Mouse (Mus musculus) neural tube, embryonic 13.5 days (tissue): Measurements from ENCODE around the gene Catsperg1. TPM values are rescaled to one million over a fixed set of nuclear protein-coding genes. Genes with fewer than 3 reads are reported as not detected.
A peak's percentile ranks its signal among the peaks of the same experiment; 100 is the strongest.
"Not testable (repeated sequence)": the region's sequence is repeated elsewhere in the genome, so short reads cannot be mapped to it uniquely, and the experiment has no call there.

Experiments used
- ATAC-seq: fragments of 200-750 bp; cut with Nextera tagmentation; 2 replicates; pipeline ENCODE4 v1.8.0; 2017; ENCODE audit warnings: low read depth, mild to moderate bottlenecking, moderate TSS enrichment, moderate library complexity
- H3K27ac ChIP-seq: fragments of 300-500 bp; sonication (generic); replicated peaks from 2 replicates; pipeline ENCODE4 v1.5.1; 2015; ENCODE audit warnings: moderate library complexity, mild to moderate bottlenecking, inconsistent platforms
- H3K27me3 ChIP-seq: fragments of 300-500 bp; sonication (generic); 2 replicates; pipeline ENCODE4 v1.6.1; 2015; ENCODE audit warnings: mild to moderate bottlenecking, inconsistent platforms
- H3K36me3 ChIP-seq: fragments of 300-500 bp; sonication (generic); 2 replicates; pipeline ENCODE4 v1.6.1; 2015; ENCODE audit warnings: mild to moderate bottlenecking, inconsistent platforms
- H3K4me1 ChIP-seq: fragments of 300-500 bp; sonication (generic); replicated peaks from 2 replicates; pipeline ENCODE4 v1.6.1; 2015; ENCODE audit warnings: inconsistent platforms
- H3K4me2 ChIP-seq: fragments of 300-500 bp; sonication (generic); 2 replicates; pipeline ENCODE4 v1.6.1; 2015; ENCODE audit warnings: inconsistent platforms, mild to moderate bottlenecking, moderate library complexity
- H3K4me3 ChIP-seq: fragments of 300-500 bp; sonication (generic); 2 replicates; pipeline ENCODE4 v1.5.1; 2015; ENCODE audit warnings: mild to moderate bottlenecking, inconsistent platforms
- H3K9ac ChIP-seq: fragments of 300-500 bp; sonication (generic); 2 replicates; pipeline ENCODE4 v1.6.1; 2015; ENCODE audit warnings: moderate library complexity, mild to moderate bottlenecking, inconsistent platforms
- H3K9me3 ChIP-seq: fragments of 300-500 bp; sonication (generic); 2 replicates; pipeline ENCODE4 v1.6.1; 2016; ENCODE audit warnings: inconsistent platforms
- WGBS: fragments of 180-500 bp; shearing (Covaris S2); methylation state at CpG from one replicate; pipeline ENCODE4 v1.1.7; 2015; 5-methylcytosine and 5-hydroxymethylcytosine counted together
- polyA plus RNA-seq: library from polyadenylated mRNA; unstranded; fragments of >200 nt; fragmentation: Nextera tagmentation; extraction: Ambion mirVana; gene quantifications from 2 replicates; pipeline ENCODE4 v1.2.1, GENCODE M21; 2015

Catsperg1 gene
- polyA plus RNA-seq, 1 experiment from 2014 or later, result 1.9 TPM

DNA sequence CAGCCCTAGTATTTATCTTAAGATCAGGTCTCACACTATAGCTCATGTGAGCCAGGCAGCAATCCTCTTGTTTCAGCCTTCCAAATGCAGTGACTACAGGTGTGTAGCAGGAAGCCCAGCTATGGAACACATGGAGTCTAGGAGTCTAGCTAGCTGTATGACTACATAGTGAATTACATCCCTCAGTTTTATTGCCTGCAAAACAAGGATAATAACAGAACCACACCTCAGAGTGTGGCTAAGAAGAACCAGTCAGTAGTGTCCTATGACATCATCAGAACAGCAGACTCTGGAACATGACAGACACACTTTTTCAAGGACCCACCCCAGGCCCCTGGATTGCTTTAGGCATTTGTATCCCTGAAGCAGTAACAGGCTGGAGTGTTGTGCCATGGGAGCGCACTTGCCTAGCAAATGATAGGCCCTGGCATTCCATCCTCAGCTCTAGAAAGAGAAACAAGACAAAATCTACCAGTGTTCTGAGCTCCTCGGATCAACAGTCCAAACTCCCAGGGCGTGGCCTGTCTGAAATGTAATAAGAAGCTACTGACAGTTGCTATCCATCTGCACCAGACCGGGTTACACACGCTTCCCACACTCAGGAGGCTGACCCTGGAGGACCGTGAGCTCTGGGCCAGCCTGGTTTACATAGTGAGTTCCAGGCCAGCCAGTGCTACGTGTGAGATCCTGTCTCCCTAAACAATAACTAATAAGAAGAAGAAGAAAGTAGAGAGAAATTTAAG lies 67.0 kb downstream of the Catsperg1 start:
- H3K4me1 ChIP-seq, result no peaks in the 10 kb centered on the region
- no peak overlapping the region for H3K4me2 ChIP-seq
- H3K27me3 ChIP-seq, result no peaks in the 10 kb centered on the region
- H3K4me3 ChIP-seq, result no peak overlapping the region
- no peaks in the 10 kb centered on the region for H3K9me3 ChIP-seq
- no peaks in the 10 kb centered on the region for H3K36me3 ChIP-seq
- 83% methylated on average over 7 of the region's 7 CpGs for WGBS
- H3K27ac ChIP-seq, result no peak overlapping the region
- ATAC-seq, result no peak
- no peak overlapping the region for H3K9ac ChIP-seq

DNA sequence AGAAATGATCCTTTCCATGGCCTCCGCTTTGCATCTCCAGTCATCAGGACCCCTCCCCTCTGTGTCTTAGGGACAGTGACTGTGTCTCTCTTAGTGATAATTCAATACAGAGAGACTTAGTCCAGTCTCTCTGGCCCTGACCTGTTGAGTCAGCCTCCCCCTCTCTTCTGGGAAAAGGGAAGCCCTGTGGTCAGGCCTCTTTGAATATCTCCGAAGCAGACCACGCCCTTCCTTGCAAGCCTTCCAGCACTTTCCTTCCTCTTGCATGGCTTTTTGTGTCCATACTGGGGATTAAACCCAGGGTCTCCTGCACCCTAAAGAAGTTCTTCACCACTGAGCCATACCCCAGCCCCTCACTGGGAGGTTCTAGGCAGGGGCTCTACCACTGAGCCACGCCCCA lies 69.8 kb downstream of the Catsperg1 start:
- Histone ChIP-seq H3K4me1 (no peaks in the 10 kb centered on the region), H3K27me3 (no peaks in the 10 kb centered on the region), H3K36me3 (no peaks in the 10 kb centered on the region), H3K4me2 (no peak overlapping the region), H3K27ac (no peak overlapping the region), H3K9ac (no peak overlapping the region), H3K9me3 (no peaks in the 10 kb centered on the region), H3K4me3 (no peak overlapping the region)
- 88% methylated on average over 4 of the region's 4 CpGs for WGBS
- no peak for ATAC-seq

DNA sequence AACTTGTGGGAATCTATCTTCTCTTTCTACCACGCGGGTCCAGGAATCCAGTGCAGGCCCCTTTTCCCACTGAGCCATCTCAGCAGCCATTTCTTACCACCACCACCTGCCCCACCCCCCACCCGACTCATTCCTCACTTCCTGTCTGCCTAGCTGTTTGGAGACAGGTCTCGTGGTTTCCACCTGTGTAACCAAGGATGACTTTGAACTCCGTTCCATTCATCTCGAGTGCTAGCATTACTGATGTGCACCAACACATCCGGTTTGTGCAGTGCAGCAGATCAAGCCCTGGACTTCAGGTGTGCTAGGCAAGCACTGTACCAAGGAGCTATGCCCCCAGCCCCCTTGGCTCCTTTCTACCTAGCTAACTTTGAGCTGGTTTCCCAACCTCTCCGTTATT lies 72.4 kb downstream of the Catsperg1 start:
- H3K36me3 ChIP-seq, result no peaks in the 10 kb centered on the region
- peaks cover 9% of the 10 kb centered on the region for H3K27me3 ChIP-seq
- no peak overlapping the region for H3K27ac ChIP-seq
- H3K4me1 ChIP-seq, result no peaks in the 10 kb centered on the region
- ATAC-seq, result no peak
- 87% methylated on average over 8 of the region's 8 CpGs for WGBS
- no peak overlapping the region for H3K4me2 ChIP-seq
- no peak overlapping the region for H3K9ac ChIP-seq
- no peaks in the 10 kb centered on the region for H3K9me3 ChIP-seq
- H3K4me3 ChIP-seq, result no peak overlapping the region

DNA sequence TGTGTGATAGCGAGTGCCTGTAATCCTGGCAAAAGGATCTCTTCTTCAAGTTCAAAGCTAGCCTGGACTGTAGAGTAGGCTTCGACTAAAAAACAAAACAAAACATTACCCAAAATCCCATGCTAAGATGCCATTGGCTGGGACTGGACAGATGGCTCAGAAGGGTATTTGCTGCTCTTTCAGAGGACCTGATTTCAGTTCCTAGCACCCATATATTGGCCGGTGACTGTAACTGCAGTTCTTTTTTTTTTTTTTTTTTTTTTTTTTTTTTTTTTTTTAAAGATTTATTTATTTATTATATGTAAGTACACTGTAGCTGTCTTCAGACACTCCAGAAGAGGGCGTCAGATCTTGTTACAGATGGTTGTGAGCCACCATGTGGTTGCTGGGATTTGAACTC lies 74.6 kb downstream of the Catsperg1 start:
- WGBS, result 92% methylated on average over 3 of the region's 4 CpGs

DNA sequence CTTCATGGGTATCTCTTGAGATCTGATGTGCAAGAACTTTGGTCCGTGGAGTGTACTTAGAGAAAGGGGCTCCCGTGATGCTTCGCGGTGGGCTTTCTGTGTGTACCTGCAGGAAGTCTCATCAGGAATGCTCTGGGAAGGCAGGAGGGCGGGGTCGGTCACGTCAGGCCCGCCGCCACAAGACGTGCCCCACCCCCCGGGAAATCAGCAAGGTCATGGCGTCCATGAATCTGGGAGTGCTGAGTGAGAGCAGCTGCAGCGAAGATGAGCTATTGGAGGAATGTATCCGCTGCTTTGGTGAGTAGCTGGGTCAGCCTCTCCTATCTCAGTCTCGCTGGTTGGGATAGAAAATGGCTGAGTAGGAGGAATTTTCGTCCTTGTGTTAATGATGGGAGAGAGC lies 76.4 kb downstream of the Catsperg1 start:
- Histone ChIP-seq H3K27ac (no peak overlapping the region), H3K4me2 (no peak overlapping the region), H3K4me1 (peaks cover 8% of the 10 kb centered on the region; the same call in 1 of the 2 replicates), H3K9me3 (no peaks in the 10 kb centered on the region), H3K4me3 (no peak overlapping the region), H3K9ac (no peak overlapping the region), H3K36me3 (no peaks in the 10 kb centered on the region), H3K27me3 (peaks cover 26% of the 10 kb centered on the region)
- WGBS, result 47% methylated on average over 16 of the region's 16 CpGs
- ATAC-seq, result no peak

More for the DNA sequence above, 74.6 kb downstream of the Catsperg1 start:
- not testable (repeated sequence) for H3K9ac ChIP-seq, H3K27ac ChIP-seq, H3K4me3 ChIP-seq, ATAC-seq, H3K4me1 ChIP-seq, H3K9me3 ChIP-seq, H3K4me2 ChIP-seq, H3K36me3 ChIP-seq
- peaks cover 26% of the 10 kb centered on the region for H3K27me3 ChIP-seq

DNA sequence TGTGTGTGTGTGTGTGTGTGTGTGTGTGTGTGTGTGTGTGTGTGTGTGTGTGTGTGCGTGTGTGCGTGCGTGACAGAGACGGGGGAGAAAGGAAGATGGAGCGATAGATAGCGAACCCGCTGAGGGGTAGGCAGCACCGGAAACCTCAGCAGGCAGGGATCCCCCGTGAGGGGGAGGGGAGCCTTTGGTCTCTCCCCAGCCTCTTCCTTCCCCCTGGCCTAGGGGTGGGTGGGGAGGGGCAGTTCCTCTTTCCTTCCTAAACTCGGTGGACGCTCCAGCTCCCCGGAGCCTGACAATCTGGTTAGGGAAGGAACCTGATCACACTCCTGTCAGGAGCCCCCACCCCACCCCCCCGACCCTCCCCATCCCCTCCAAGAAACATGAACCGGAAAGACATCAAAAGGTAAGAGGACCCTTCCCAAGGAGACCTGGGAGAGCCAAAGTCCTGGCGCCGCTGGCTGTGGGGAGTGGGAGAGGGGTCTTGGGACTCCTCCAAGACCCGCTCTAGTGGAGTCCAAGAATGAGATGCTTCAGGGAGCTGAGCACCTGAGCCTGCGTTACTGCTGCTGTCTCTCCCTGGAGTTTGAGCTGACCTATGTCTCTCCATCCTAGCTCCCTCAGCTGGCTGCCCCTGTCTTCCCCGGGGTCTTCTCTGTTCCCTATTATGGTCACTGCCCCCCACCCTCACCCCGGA lies 79.0 kb downstream of the Catsperg1 start, which contains the start of gene Rasgrp4:
TSS of gene Rasgrp4 (plus strand) at position 159 of the 694 bp plus-strand sequence.
- Histone ChIP-seq H3K9ac (peak within 1 kb of the TSS; percentile 53), H3K27ac (no peak within 1 kb of the TSS), H3K27me3 (peaks cover 26% of the 10 kb centered on the region), H3K4me3 (peak within 1 kb of the TSS; percentile 23), H3K36me3 (no peaks in the 10 kb centered on the region), H3K4me2 (peak within 1 kb of the TSS; percentile 46), H3K4me1 (peaks cover 8% of the 10 kb centered on the region; the same call in 1 of the 2 replicates), H3K9me3 (no peaks in the 10 kb centered on the region)
- 3% methylated on average over 15 of the region's 20 CpGs for WGBS
- ATAC-seq, result no peak; the same call in 1 of the 2 replicates

DNA sequence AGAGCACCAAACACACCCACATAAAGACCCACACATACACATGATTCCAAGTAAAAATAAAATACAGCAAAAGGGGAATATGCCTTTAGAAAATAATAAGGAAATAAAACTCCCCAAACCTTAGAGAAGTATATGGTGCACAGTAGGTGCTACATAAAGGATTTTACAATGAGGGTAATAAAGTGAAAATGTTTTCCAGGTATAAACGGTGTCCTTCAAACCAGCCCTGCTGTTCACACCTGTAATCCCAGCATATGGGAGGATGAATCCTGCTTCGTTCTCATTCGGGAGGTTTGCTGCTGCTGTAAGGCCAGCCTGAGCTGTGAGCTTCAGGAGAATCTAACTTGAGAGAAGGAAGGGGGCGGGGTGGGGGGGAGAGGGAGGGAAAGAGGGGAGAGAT lies 79.6 kb downstream of the Catsperg1 start:
- peak overlapping the region; percentile 53 for H3K9ac ChIP-seq

More for the DNA sequence above, 79.6 kb downstream of the Catsperg1 start:
- H3K4me1 ChIP-seq, result peaks cover 8% of the 10 kb centered on the region; the same call in 1 of the 2 replicates
- ATAC-seq, result no peak
- no peak overlapping the region for H3K27ac ChIP-seq
- no peaks in the 10 kb centered on the region for H3K36me3 ChIP-seq
- peak overlapping the region; percentile 23 for H3K4me3 ChIP-seq
- WGBS, result 1% methylated on average over 4 of the region's 4 CpGs
- H3K9me3 ChIP-seq, result no peaks in the 10 kb centered on the region
- H3K4me2 ChIP-seq, result peak overlapping the region; percentile 46
- H3K27me3 ChIP-seq, result peaks cover 26% of the 10 kb centered on the region

Other genes with a start within 250 kb of the Catsperg1 start
- 352 and 359 TPM in 2 replicates for gene Eif3k, start 232.2 kb downstream of the Catsperg1 start, polyA plus RNA-seq
- gene Map4k1, start 232.0 kb downstream of the Catsperg1 start, polyA plus RNA-seq, result 4.1 and 5.3 TPM in 2 replicates
- gene Ryr1, start 88.9 kb downstream of the Catsperg1 start, polyA plus RNA-seq, result 5.4 and 6.3 TPM in 2 replicates
- 0.52 and 0.68 TPM in 2 replicates for gene Rasgrp4, start 79.2 kb downstream of the Catsperg1 start, polyA plus RNA-seq
- gene Fam98c, start 57.8 kb downstream of the Catsperg1 start, polyA plus RNA-seq, result 29.4 and 39.3 TPM in 2 replicates
- gene Ggn, start 43.8 kb downstream of the Catsperg1 start, polyA plus RNA-seq, result 0.67 and 0.73 TPM in 2 replicates
- gene Spred3, start 43.6 kb downstream of the Catsperg1 start, polyA plus RNA-seq, result 9.4 and 9.7 TPM in 2 replicates
- gene Psmd8, start 33.3 kb downstream of the Catsperg1 start, polyA plus RNA-seq, result 310 and 326 TPM in 2 replicates
- gene Kcnk6, start 18.5 kb upstream of the Catsperg1 start, polyA plus RNA-seq, result 0.43 and 0.68 TPM in 2 replicates
- 75.6 and 90.6 TPM in 2 replicates for gene Yif1b, start 24.3 kb upstream of the Catsperg1 start, polyA plus RNA-seq
- 1.3 and 1.7 TPM in 2 replicates for gene 2200002D01Rik, start 34.4 kb upstream of the Catsperg1 start, polyA plus RNA-seq
- gene Spint2, start 67.9 kb upstream of the Catsperg1 start, polyA plus RNA-seq, result 28.8 and 31.3 TPM in 2 replicates
- 24.8 and 28.4 TPM in 2 replicates for gene Ppp1r14a, start 75.3 kb upstream of the Catsperg1 start, polyA plus RNA-seq
- gene Dpf1, start 89.9 kb upstream of the Catsperg1 start, polyA plus RNA-seq, result 175 and 176 TPM in 2 replicates